Mouse (Mus musculus) skeletal muscle tissue, adult 2 months (tissue): Measurements from ENCODE around the gene Slc44a5.

Experiments used
- DNase-seq: peaks from one replicate; pipeline ENCODE4 v3.0.0-alpha.2; 2012; ENCODE audit warnings: low read depth, low spot score

The Slc44a5 gene

DNA sequence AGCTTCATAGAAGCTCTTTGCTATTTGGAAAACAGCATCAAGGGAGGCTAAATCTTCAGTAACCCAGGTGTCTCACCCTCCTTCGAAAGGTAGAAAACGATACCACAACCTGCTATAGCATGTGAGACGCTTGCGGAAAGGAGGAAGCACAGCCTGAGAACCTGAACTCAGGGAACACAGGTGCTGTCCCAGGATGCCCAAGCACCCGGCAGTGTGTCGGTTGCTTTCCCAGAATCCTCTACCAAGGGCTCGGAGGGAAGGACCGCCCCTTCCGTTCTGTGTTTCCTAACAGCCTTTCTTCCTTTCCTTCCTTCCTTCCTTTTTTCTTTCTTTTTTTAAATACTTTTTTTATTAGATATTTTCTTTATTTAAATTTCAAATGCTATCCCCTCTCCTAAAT, 326.8 kb downstream of the Slc44a5 start:
- no peak for DNase-seq

DNA sequence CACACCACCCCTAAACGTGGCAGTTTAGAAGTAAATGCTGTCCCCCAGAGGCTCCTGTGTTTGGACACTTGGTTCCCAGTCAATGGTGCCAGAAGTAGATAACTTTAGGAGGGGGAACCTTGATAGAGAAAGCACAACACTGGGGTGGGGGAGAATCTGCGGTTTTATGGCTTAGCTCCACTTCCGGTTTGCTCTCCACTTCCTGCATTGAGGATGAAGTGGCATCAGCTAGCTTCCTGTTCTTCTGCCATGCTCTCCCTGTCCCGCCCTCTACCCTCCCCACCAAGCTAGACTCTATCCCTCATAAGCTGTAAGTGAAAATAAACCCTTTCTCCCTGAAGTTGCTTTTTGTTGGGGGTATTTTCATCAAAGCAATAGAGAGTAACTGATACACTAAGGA, 327.9 kb downstream of the Slc44a5 start:
- no peak for DNase-seq

GRCm38 (mm10) chr3:154305163-154305884, 332.1 kb downstream of the Slc44a5 start:
- no peak for DNase-seq

DNA sequence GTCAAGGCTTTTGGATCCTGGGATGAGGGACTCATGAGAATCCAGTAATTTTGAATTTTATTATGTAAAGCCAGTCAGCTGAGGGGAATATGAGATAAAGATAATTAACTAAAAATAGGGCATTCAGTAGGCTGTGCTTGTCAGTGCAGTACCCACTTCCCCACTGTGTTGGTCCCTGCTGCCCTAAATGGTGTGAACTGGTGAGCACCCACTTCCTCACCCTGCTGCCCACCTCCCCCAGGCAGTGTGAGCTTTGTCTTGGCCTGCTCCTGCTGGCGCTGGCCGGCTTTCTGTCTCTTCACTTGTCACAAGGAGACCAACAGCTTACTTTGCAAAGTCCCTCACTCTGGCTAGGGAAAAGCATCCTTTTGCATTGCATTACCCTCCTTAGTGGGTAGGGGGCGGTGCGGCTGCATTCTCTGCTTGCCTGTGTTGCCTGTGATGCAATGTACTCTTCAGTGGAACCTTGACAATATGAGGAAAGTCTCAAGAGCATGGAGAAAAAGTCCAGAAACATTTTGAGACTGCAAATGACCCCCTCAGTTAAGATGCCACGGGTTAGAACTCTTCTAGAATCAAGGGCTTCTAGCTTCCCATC, 344.5 kb downstream of the Slc44a5 start:
- DNase-seq = no peak
